Mouse (Mus musculus) right cerebral cortex, postnatal 25 days (tissue): ENCODE measurements around the gene Gm973.

Experiments
- DNase-seq: peaks from one replicate; pipeline ENCODE4 v3.0.0; 2022

The Gm973 gene

GRCm38 (mm10) chr1:59516026-59516917, at the start of gene Gm973:
TSS of gene Gm973 (plus strand) at chr1:59516264.
- peak; percentile 52 for DNase-seq

- no peak for DNase-seq
Measured at GRCm38 (mm10) chr1:59469170-59469569, 46.9 kb upstream of the Gm973 start.

- DNase-seq = no peak
Measured at GRCm38 (mm10) chr1:59470766-59471165, 45.3 kb upstream of the Gm973 start.

- no peak for DNase-seq
Measured at GRCm38 (mm10) chr1:59472368-59473180, 43.5 kb upstream of the Gm973 start.

GRCm38 (mm10) chr1:59473181-59473555, 42.9 kb upstream of the Gm973 start:
- DNase-seq = no peak

- no peak for DNase-seq
Measured at GRCm38 (mm10) chr1:59475618-59476017, 40.4 kb upstream of the Gm973 start.

GRCm38 (mm10) chr1:59478911-59479310, 37.2 kb upstream of the Gm973 start:
- no peak for DNase-seq

GRCm38 (mm10) chr1:59480821-59481455, 35.1 kb upstream of the Gm973 start:
- no peak for DNase-seq

GRCm38 (mm10) chr1:59481456-59482291, 34.4 kb upstream of the Gm973 start:
- peak; percentile 82 for DNase-seq

- DNase-seq = no peak
Measured at GRCm38 (mm10) chr1:59482331-59482695, 33.8 kb upstream of the Gm973 start, which contains the start of gene Fzd7. TSS of gene Fzd7 (plus strand) at chr1:59482424.

GRCm38 (mm10) chr1:59482696-59483520, 33.2 kb upstream of the Gm973 start:
- DNase-seq = peak; percentile 44

GRCm38 (mm10) chr1:59483521-59484245, 32.4 kb upstream of the Gm973 start:
- peak; percentile 48 for DNase-seq

- DNase-seq = no peak
Measured at GRCm38 (mm10) chr1:59484314-59484713, 31.8 kb upstream of the Gm973 start.

- no peak for DNase-seq
Measured at GRCm38 (mm10) chr1:59484791-59485785, 31.0 kb upstream of the Gm973 start.

GRCm38 (mm10) chr1:59485803-59486202, 30.3 kb upstream of the Gm973 start:
- no peak for DNase-seq

- DNase-seq = no peak
Measured at GRCm38 (mm10) chr1:59487651-59488051, 28.4 kb upstream of the Gm973 start.

GRCm38 (mm10) chr1:59488481-59488880, 27.6 kb upstream of the Gm973 start:
- no peak for DNase-seq

- DNase-seq = no peak
Measured at GRCm38 (mm10) chr1:59488991-59489390, 27.1 kb upstream of the Gm973 start.

GRCm38 (mm10) chr1:59491517-59491916, 24.5 kb upstream of the Gm973 start:
- no peak for DNase-seq
